Comparison of ENCODE assay signal across 8 mouse cellular contexts in genomic region chr8:3278181-3278820, GRCm38 (mm10). TPM values are rescaled to one million over a fixed set of nuclear protein-coding genes. Genes with fewer than 3 reads are reported as not detected.
DNase-seq lines count a peak whose midpoint lies in the region; ATAC-seq and TF ChIP-seq lines count a peak whose summit lies in the region.

No protein-coding gene starts in this region.

- H3K4me1 ChIP-seq in bone marrow, adult 2 months (ENCODE audit: control insufficient read depth, insufficient read depth, low read length): peaks cover 4% of the 10 kb centered on the region
- H3K4me1 ChIP-seq in kidney, embryonic 16.5 days (ENCODE audit: insufficient read depth, low read length): peaks cover 21% of the 10 kb centered on the region
- H3K4me1 ChIP-seq in stomach, postnatal 0 days (replicated peaks; ENCODE audit: control insufficient read depth, insufficient read depth): peaks cover 14% of the 10 kb centered on the region; the same call in 1 of the 2 replicates

- peak overlapping the region; percentile 96 for H3K9ac ChIP-seq in kidney, embryonic 16.5 days (replicated peaks; ENCODE audit: low read length)
- peak overlapping the region; percentile 95 for H3K9ac ChIP-seq in stomach, postnatal 0 days (ENCODE audit: low read length)

- no peak for TF ChIP-seq POLR2A in bone marrow, adult 2 months (IDR thresholded peaks at IDR 0.05; ENCODE audit: borderline replicate concordance, control insufficient read depth, low read depth, low read length)

- peak; percentile 57 for DNase-seq in adrenal gland, adult 2 months
- no peak for DNase-seq in adrenal gland, adult 8-10 months
- DNase-seq in gastrocnemius, postnatal 25 days: peak; percentile 13
- DNase-seq in stomach, postnatal 0 days (ENCODE audit: low spot score): peak; percentile 23
- no peak for DNase-seq in frontal cortex, postnatal 36 days (ENCODE audit: low spot score in 2 of 2)

- peak overlapping the region; percentile 98 for H3K4me3 ChIP-seq in bone marrow, adult 2 months (replicated peaks; ENCODE audit: control insufficient read depth, low read depth, low read length)
- H3K4me3 ChIP-seq in kidney, embryonic 16.5 days (ENCODE audit: low read length): peak overlapping the region; percentile 95
- H3K4me3 ChIP-seq in stomach, postnatal 0 days (ENCODE audit: low read depth, low read length): peak overlapping the region; percentile 93

- H3K9me3 ChIP-seq in kidney, embryonic 16.5 days (ENCODE audit: low read length): no peaks in the 10 kb centered on the region
- H3K9me3 ChIP-seq in stomach, postnatal 0 days (ENCODE audit: control insufficient read depth, low read length): no peaks in the 10 kb centered on the region

- peak overlapping the region; percentile 94; the same call in 1 of the 2 replicates for H3K27ac ChIP-seq in bone marrow, adult 2 months (ENCODE audit: control insufficient read depth, insufficient read depth, low read depth, low read length, poor library complexity)
- no peak overlapping the region for H3K27ac ChIP-seq in kidney, embryonic 16.5 days (ENCODE audit: low read length)
- H3K27ac ChIP-seq in stomach, postnatal 0 days (replicated peaks): peak overlapping the region; percentile 86; the same call in 1 of the 2 replicates

- TF ChIP-seq CTCF in bone marrow, adult 2 months (IDR thresholded peaks at IDR 0.05; ENCODE audit: control insufficient read depth, insufficient read depth, low read length): no peak
- TF ChIP-seq CTCF in stomach, postnatal 0 days (IDR thresholded peaks at IDR 0.05; ENCODE audit: low read depth): peak; percentile 56

- peak; percentile 3; the same call in 1 of the 2 replicates for ATAC-seq in kidney, embryonic 16.5 days (ENCODE audit: low FRiP score, low TSS enrichment)
- ATAC-seq in megakaryocyte progenitor cell, adult 5-6 weeks (replicated peaks; ENCODE audit: poor library complexity): 0 out of 2 replicates have a peak, but pooled peaks have one; percentile 14
- no peak for ATAC-seq in stomach, postnatal 0 days (ENCODE audit: low FRiP score, low TSS enrichment)

- peak overlapping the region; percentile 86 for H3K4me2 ChIP-seq in kidney, embryonic 16.5 days (replicated peaks; ENCODE audit: low read depth, low read length)
- H3K4me2 ChIP-seq in stomach, postnatal 0 days (replicated peaks; ENCODE audit: low read depth): peak overlapping the region; percentile 89

- H3K27me3 ChIP-seq in kidney, embryonic 16.5 days (ENCODE audit: insufficient read depth, low read length): no peaks in the 10 kb centered on the region
- H3K27me3 ChIP-seq in stomach, postnatal 0 days (ENCODE audit: control insufficient read depth, insufficient read depth, low read length): no peaks in the 10 kb centered on the region

- H3K36me3 ChIP-seq in kidney, embryonic 16.5 days (ENCODE audit: insufficient read depth, low read length): peaks cover 7% of the 10 kb centered on the region
- no peaks in the 10 kb centered on the region for H3K36me3 ChIP-seq in stomach, postnatal 0 days (ENCODE audit: control insufficient read depth, insufficient read depth, low read length)

- WGBS in bone marrow, adult 2 months: 7% methylated on average over 15 of the region's 15 CpGs
- 23% methylated on average over 15 of the region's 15 CpGs for WGBS in kidney, embryonic 16.5 days
- WGBS in stomach, postnatal 0 days: 19% methylated on average over 15 of the region's 15 CpGs

- no peak for TF ChIP-seq EP300 in stomach, postnatal 0 days (optimal IDR thresholded peaks at IDR 0.05)

RNA-seq across cellular contexts. Expression of gene Insr, which starts 1.1 kb away (rescaled TPM):
- 100 to 1,000 TPM; 101 to 153 TPM for total RNA-seq in adrenal gland, adult 2 months (2021)
- polyA plus RNA-seq in adrenal gland, adult 2 months (2012; rRNA removed): 31.6 and 44.1 TPM in 2 replicates
- 100 to 1,000 TPM; 139 to 174 (median 151) TPM for total RNA-seq in adrenal gland, adult 8-10 months (2022)
- polyA plus RNA-seq in bone marrow, adult 2 months (2011; ENCODE audit: insufficient read depth, insufficient read length, low replicate concordance, missing spikeins): 7.3 and 24.6 TPM in 2 replicates
- 10 to 100 TPM; 51.6 to 55.8 TPM for total RNA-seq in gastrocnemius, postnatal 25 days (2021)
- polyA plus RNA-seq in kidney, embryonic 16.5 days (2015; fragmentation: Nextera tagmentation; extraction: Ambion mirVana): 41.0 and 41.4 TPM in 2 replicates
- total RNA-seq in megakaryocyte progenitor cell, adult 5-6 weeks (2015): 15.9 and 21.0 TPM in 2 replicates
- total RNA-seq in megakaryocyte progenitor cell, adult 5-6 weeks (2017): 9.7 and 10.3 TPM in 2 replicates
- polyA plus RNA-seq in stomach, postnatal 0 days (2015; fragmentation: Nextera tagmentation; extraction: Ambion mirVana): 20.9 and 24.2 TPM in 2 replicates

Comparison
In these comparisons a context has a peak if more than half of its experiments do, and no peak if none do; other contexts are left out.
1. DNase-seq: peak in adrenal gland, adult 2 months (single experiment), gastrocnemius, postnatal 25 days (single experiment) and stomach, postnatal 0 days (single experiment); none in adrenal gland, adult 8-10 months (single experiment) and frontal cortex, postnatal 36 days (0 of 2).
2. Peak in every context shown above with its lines, with median percentiles within 50 percentile points of each other: H3K4me3 ChIP-seq.